Mouse (Mus musculus): ENCODE results near the gene Ints14. TPM values are rescaled to one million over a fixed set of nuclear protein-coding genes. Genes with fewer than 3 reads are reported as not detected.

Ints14 gene
- polyA plus RNA-seq, 1 experiment from 2014 or later = 60.4 TPM

DNA sequence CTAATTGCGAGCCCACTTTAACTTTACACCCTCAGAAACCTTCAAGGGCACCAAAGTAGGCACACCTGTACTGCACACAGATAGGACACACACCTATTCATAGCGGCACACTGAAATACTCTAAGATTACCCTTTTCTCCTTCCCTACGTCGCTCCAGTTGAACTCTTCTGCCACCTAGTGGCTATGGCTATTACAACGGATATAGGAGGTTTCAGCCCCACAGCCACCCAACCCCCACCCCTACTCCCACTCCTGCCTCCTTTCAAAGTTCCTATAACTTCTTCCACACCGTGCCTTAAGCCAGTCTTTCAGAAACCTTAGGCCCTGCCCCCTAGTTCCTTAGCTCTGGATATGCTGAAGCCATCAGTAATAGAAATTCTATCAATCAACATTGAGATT, 24.2 kb upstream of the Ints14 start:
- H3K27ac ChIP-seq (replicated peaks) = no peak overlapping the region
- WGBS = 7% methylated on average over 6 of the region's 6 CpGs

DNA sequence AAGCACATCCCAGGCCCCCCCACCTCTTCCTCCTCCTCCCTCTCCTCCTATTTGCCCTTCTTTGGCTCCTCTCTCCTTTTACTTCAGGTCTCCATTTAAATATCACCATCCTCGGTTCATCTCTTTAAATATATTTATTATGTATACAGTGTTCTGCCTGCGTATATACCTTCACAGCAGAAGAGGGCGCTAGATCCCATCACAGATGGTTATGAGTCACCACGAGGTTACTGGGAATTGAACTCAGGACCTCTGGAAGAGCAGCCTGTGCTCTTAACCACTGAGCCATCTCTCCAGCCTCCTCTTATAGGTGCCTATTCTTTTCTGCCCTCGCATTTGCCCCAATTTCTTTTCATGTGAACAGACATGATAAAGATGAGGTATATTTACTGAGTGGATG, 23.2 kb upstream of the Ints14 start:
- H3K4me1 ChIP-seq = peaks cover 3% of the 10 kb centered on the region; the same call in 1 of the 2 replicates
- H3K9me3 ChIP-seq = no peaks in the 10 kb centered on the region
- no peak for ATAC-seq (ENCODE audit: low FRiP score, low read depth)
- no peak overlapping the region for H3K4me3 ChIP-seq
- 68% methylated on average over 5 of the region's 5 CpGs for WGBS
- peaks cover 5% of the 10 kb centered on the region; the same call in 1 of the 2 replicates for H3K27me3 ChIP-seq
- H3K9ac ChIP-seq (replicated peaks) = no peak overlapping the region
- no peaks in the 10 kb centered on the region for H3K36me3 ChIP-seq
- no peak overlapping the region for H3K27ac ChIP-seq (replicated peaks)
- no peak overlapping the region for H3K4me2 ChIP-seq (replicated peaks)

More for the DNA sequence above, 24.2 kb upstream of the Ints14 start:
- Histone ChIP-seq H3K27me3 (no peaks in the 10 kb centered on the region; the same call in 1 of the 2 replicates), H3K9ac (replicated peaks) (no peak overlapping the region), H3K9me3 (no peaks in the 10 kb centered on the region), H3K4me3 (no peak overlapping the region), H3K4me2 (replicated peaks) (no peak overlapping the region), H3K36me3 (no peaks in the 10 kb centered on the region), H3K4me1 (peaks cover 3% of the 10 kb centered on the region; the same call in 1 of the 2 replicates)
- no peak for ATAC-seq (ENCODE audit: low FRiP score, low read depth)

DNA sequence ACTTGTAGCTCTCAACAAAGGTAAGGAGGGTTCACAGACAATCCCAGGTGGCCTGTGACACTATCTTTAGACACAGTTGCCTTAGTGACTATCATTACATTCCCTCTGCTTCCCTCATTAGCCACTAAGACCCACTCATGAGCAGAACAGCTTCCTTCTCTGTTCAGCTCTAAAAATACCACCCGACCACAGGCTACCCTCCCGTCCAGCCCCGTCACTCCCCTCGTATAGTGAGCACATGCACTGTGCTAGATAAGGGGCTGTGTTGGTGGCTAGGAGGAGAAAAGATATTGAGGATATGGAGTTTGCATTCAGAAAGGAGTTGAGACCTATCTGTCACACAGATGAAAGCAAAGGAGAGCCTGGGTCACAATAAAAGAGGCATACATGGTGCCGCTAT, 22.2 kb upstream of the Ints14 start:
- Histone ChIP-seq H3K4me1 (peaks cover 3% of the 10 kb centered on the region; the same call in 1 of the 2 replicates), H3K4me2 (replicated peaks) (no peak overlapping the region), H3K36me3 (no peaks in the 10 kb centered on the region), H3K27ac (replicated peaks) (no peak overlapping the region), H3K9me3 (no peaks in the 10 kb centered on the region), H3K4me3 (no peak overlapping the region), H3K27me3 (0 out of 2 replicates have a peak, but pooled peaks cover 6% of the 10 kb centered on the region), H3K9ac (replicated peaks) (no peak overlapping the region)
- 84% methylated on average over 5 of the region's 5 CpGs for WGBS
- no peak for ATAC-seq (ENCODE audit: low FRiP score, low read depth)

DNA sequence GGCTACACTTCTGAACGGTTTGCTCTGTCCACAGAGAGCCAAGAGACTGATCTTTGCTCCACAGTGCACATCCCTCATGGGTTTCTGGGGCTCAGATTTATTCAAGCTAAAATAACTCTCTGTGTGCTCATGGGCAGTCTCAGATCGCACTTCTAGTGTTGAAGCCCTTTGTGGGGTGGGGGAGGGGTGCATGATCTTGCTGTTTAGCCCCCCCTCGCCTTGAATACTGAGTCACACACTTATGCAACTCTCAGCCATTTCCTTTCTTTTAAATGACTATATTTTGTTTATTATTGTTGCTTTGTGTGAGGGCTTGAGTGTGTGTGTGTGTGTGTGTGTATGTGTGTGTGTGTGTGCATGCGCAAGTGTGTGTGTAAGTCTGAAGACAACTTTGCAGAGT, 21.4 kb upstream of the Ints14 start:
- no peak overlapping the region for H3K4me2 ChIP-seq (replicated peaks)
- H3K4me3 ChIP-seq = no peak overlapping the region
- H3K9ac ChIP-seq (replicated peaks) = no peak overlapping the region
- no peak for ATAC-seq (ENCODE audit: low FRiP score, low read depth)
- no peaks in the 10 kb centered on the region for H3K36me3 ChIP-seq
- no peak overlapping the region for H3K27ac ChIP-seq (replicated peaks)
- 55% methylated on average over 4 of the region's 4 CpGs for WGBS
- no peaks in the 10 kb centered on the region for H3K9me3 ChIP-seq
- H3K4me1 ChIP-seq = peaks cover 3% of the 10 kb centered on the region; the same call in 1 of the 2 replicates
- peaks cover 9% of the 10 kb centered on the region; the same call in 1 of the 2 replicates for H3K27me3 ChIP-seq

DNA sequence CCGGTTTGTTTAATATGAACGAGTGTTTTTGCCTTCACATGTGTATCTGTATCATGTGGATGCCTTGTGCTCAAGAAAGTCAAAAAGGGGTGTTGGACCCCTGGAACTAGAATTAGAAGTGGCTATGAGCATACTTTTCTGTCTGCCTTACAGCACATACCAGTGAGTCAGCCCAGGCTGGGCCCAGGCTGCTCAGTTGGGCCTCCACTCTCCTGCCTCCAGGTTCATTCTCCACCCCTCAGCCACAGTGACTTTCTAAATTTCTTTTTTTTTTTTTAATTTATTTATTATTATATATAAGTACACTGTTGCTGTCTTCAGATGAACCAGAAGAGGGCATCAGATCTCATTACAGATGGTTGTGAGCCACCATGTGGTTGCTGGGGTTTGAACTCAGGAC, 20.9 kb upstream of the Ints14 start:
- Histone ChIP-seq H3K4me3 (no peak overlapping the region), H3K27ac (replicated peaks) (no peak overlapping the region), H3K4me1 (no peaks in the 10 kb centered on the region), H3K9ac (replicated peaks) (no peak overlapping the region), H3K9me3 (no peaks in the 10 kb centered on the region), H3K36me3 (no peaks in the 10 kb centered on the region), H3K27me3 (peaks cover 13% of the 10 kb centered on the region; the same call in 1 of the 2 replicates), H3K4me2 (replicated peaks) (no peak overlapping the region)
- WGBS = 85% methylated on average over 2 of the region's 2 CpGs
- ATAC-seq (ENCODE audit: low FRiP score, low read depth) = no peak

DNA sequence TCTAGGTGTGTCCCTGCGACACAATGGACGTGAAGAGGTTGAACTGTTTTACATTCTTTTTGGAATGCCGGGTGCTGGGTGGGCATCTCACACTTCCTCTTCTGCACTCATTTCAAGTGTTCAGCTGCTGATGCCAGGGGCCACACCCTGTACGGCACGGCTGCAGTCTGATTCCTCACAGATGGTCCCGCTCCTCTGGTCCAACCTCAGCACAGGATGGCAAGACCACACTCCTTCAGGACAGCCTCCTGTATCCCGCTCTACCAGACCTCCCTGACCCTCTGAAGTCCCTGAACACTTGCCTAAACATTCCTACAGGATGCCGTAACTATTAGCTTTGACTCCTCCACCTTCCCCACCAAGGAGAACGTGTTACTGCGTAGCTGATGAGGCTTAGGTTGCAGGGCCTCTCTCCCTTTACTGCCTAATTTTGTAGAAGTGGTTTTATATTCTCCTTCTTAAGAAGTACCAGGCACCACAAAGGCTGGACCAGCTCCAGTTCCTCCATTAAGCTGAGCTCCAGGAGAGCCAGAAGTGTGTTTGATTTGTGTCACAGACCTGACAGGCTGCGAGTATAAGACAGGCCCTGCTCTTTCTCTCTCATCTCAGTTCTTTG, 19.9 kb upstream of the Ints14 start:
- Histone ChIP-seq H3K4me2 (replicated peaks) (no peak overlapping the region), H3K36me3 (no peaks in the 10 kb centered on the region), H3K9ac (replicated peaks) (no peak overlapping the region), H3K27me3 (peaks cover 13% of the 10 kb centered on the region; the same call in 1 of the 2 replicates), H3K4me3 (no peak overlapping the region), H3K4me1 (no peaks in the 10 kb centered on the region), H3K27ac (replicated peaks) (no peak overlapping the region), H3K9me3 (no peaks in the 10 kb centered on the region)
- ATAC-seq (ENCODE audit: low FRiP score, low read depth) = no peak
- 84% methylated on average over 11 of the region's 11 CpGs for WGBS

DNA sequence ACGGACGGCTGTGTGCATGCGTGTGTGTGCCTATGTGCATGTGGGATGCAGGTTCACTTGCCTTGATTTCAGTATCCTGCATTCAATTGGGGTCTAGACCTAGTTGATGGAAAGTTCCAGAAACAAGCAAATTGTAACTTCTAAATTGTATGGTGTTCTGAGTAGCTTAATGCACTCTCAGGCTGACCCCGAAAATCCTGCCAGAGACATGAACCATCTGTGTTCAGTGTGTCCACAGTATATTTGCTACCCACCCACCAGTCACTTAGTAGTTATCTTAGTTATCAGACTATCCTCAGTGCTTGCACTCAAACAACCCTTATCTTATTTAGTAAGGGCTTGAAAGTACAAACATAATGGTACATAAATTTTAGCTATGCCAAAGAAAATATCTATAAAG, 19.1 kb upstream of the Ints14 start:
- ATAC-seq (ENCODE audit: low FRiP score, low read depth) = no peak
- Histone ChIP-seq H3K36me3 (no peaks in the 10 kb centered on the region), H3K9ac (replicated peaks) (no peak overlapping the region), H3K27me3 (peaks cover 13% of the 10 kb centered on the region; the same call in 1 of the 2 replicates), H3K4me2 (replicated peaks) (no peak overlapping the region), H3K27ac (replicated peaks) (no peak overlapping the region), H3K9me3 (no peaks in the 10 kb centered on the region), H3K4me1 (no peaks in the 10 kb centered on the region), H3K4me3 (no peak overlapping the region)
- 90% methylated on average over 4 of the region's 4 CpGs for WGBS

DNA sequence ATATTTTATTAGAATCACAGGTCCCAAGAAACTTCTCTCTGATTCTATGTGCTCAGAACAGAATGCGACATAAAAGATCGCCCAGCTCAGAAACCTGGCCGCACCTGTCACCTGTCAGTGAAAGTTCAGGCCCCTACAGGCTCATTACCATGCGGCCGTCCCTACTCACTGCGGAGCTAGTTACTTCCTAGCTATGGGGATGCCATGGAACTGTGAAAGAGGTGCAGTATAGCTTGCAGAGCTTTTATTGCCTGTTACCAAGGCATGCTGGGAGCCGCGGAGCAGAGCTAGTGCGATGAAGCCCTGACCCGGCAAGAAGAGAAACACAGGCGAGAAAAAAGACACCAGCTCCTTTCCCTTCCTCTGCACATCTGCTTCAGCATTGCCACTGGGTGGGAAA, 16.7 kb upstream of the Ints14 start:
- Histone ChIP-seq H3K4me3 (no peak overlapping the region), H3K27ac (replicated peaks) (no peak overlapping the region), H3K4me1 (no peaks in the 10 kb centered on the region), H3K4me2 (replicated peaks) (0 out of 2 replicates have a peak overlapping the region, but pooled peaks have one; percentile 7), H3K9ac (replicated peaks) (no peak overlapping the region), H3K27me3 (peaks cover 18% of the 10 kb centered on the region; the same call in 1 of the 2 replicates), H3K9me3 (no peaks in the 10 kb centered on the region), H3K36me3 (no peaks in the 10 kb centered on the region)
- no peak for ATAC-seq (ENCODE audit: low FRiP score, low read depth)
- 33% methylated on average over 11 of the region's 11 CpGs for WGBS

DNA sequence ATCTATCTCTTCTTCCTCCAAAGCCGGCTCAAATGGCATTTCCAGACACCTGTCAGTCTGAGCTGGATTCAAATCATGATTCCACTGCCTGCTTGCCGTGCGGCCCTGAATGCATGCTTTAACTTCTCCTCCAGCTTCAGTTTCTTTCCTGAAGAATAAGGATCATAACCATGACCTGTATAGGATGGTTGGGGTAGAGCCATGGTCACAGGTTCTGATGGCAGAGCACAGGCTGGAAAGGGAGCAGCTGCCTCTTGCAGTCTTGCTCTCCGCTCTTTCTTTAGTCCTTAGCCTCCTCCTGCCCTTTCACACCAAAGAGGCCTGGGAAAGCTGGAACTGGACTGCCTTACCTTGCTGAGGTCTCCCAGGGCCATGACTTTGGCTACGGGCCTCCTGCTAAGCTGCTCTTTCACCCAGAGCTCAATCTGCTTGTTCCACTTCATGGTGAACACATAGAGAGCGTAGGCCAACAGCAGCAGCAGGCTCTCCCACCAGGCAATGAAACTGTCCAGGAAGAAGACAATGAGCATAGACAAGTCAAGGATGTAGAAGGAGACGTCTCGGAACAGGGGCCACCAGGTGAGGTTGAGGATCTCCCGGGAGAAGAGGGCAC, 13.1 kb upstream of the Ints14 start:
- Histone ChIP-seq H3K9me3 (no peaks in the 10 kb centered on the region), H3K4me1 (no peaks in the 10 kb centered on the region), H3K4me2 (replicated peaks) (no peak overlapping the region), H3K4me3 (no peak overlapping the region), H3K27ac (replicated peaks) (no peak overlapping the region), H3K36me3 (no peaks in the 10 kb centered on the region), H3K27me3 (peaks cover 33% of the 10 kb centered on the region), H3K9ac (replicated peaks) (no peak overlapping the region)
- ATAC-seq (ENCODE audit: low FRiP score, low read depth) = no peak
- WGBS = 85% methylated on average over 9 of the region's 9 CpGs

DNA sequence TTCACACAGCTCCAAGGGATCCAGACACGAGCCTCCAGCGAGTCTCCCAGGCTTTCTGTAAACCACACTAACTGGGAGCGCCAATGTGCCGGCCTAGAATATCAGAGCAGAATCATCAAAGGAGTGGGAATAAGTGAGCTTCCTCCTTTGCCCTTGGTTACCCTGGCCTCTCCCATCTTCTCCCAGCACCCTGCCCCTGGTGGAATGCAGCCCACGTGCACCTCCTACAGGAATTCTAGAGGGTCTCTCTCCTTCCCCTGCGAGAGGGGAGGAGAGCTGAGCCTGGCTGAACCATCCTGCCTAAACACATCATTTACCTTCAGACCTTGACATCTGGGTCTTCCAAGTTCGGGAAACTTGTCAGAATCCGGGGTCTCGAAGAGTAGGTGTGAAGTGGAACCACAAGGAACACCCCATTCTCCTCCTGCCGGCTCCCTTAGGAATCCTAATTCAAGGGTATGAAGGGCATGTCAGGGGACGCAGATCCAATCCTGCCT, 9.5 kb upstream of the Ints14 start, which contains the start of gene Slc24a1:
Slc24a1 (minus strand) TSS at position 447 of the 497 bp plus-strand sequence.
- Histone ChIP-seq H3K9me3 (no peaks in the 10 kb centered on the region), H3K4me3 (no peak within 1 kb of the TSS), H3K9ac (replicated peaks) (no peak within 1 kb of the TSS), H3K4me2 (replicated peaks) (no peak within 1 kb of the TSS), H3K27me3 (peaks cover 28% of the 10 kb centered on the region), H3K27ac (replicated peaks) (no peak within 1 kb of the TSS), H3K4me1 (no peaks in the 10 kb centered on the region), H3K36me3 (no peaks in the 10 kb centered on the region)
- no peak for ATAC-seq (ENCODE audit: low FRiP score, low read depth)
- 40% methylated on average over 11 of the region's 11 CpGs for WGBS

DNA sequence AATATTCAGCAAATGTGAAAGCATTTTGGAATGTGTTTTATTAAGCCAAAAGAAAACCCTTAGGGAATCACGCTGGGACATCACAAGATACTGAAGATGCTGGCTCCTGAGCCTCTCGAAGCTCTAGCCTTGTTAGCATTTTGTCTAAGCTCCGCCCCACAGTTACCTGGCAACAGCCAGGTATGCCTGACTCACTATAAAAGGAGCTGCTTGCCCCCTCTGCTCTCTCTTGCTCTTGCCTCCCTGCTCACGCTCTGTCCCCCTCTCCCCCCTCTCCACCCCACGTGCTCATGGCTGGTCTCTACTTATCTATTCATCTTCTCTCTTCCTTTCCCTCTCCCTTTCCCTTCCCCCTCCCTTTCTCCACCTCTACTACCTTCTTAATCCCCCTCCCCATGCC, 8.7 kb upstream of the Ints14 start:
- H3K4me3 ChIP-seq = no peak overlapping the region
- H3K9me3 ChIP-seq = no peaks in the 10 kb centered on the region
- no peaks in the 10 kb centered on the region for H3K36me3 ChIP-seq
- H3K4me1 ChIP-seq = no peaks in the 10 kb centered on the region
- no peak overlapping the region for H3K4me2 ChIP-seq (replicated peaks)
- WGBS = 21% methylated on average over 5 of the region's 5 CpGs
- H3K9ac ChIP-seq (replicated peaks) = no peak overlapping the region
- peaks cover 28% of the 10 kb centered on the region for H3K27me3 ChIP-seq
- no peak overlapping the region for H3K27ac ChIP-seq (replicated peaks)
- ATAC-seq (ENCODE audit: low FRiP score, low read depth) = no peak

DNA sequence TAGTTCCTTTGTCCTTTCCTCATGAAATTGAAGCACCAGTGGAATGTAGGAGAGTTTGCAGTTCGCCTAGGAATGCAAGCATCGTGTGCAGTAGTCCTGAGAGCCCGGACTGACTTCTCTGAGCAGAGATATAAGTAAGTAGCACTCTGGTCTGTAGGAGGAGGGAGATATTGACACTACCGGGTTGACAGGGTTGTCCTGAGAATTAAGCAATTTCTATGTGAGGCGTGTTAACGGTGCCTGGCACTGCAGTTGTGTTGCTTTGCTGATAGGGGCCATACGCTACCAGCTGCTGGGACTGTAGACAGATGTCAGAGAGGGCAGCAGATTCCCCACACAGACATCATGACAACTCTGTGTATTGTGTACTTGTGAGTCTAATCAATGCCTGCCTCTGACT, 7.5 kb upstream of the Ints14 start:
- Histone ChIP-seq H3K9me3 (no peaks in the 10 kb centered on the region), H3K4me3 (no peak overlapping the region), H3K27ac (replicated peaks) (no peak overlapping the region), H3K9ac (replicated peaks) (no peak overlapping the region), H3K4me1 (no peaks in the 10 kb centered on the region), H3K4me2 (replicated peaks) (no peak overlapping the region), H3K27me3 (peaks cover 27% of the 10 kb centered on the region), H3K36me3 (no peaks in the 10 kb centered on the region)
- ATAC-seq (ENCODE audit: low FRiP score, low read depth) = no peak
- WGBS = 88% methylated on average over 7 of the region's 7 CpGs
